Mouse (Mus musculus) c-Kit-negative CD71-positive TER-119-positive erythroid progenitor cells, embryonic 14.5 days (primary cell): ENCODE data around the gene Wdr6.

Experiments
- DNase-seq: peaks from one replicate; pipeline ENCODE4 v3.0.0-alpha.2; 2013; ENCODE audit warnings: low read depth, low spot score

The Wdr6 gene

DNA sequence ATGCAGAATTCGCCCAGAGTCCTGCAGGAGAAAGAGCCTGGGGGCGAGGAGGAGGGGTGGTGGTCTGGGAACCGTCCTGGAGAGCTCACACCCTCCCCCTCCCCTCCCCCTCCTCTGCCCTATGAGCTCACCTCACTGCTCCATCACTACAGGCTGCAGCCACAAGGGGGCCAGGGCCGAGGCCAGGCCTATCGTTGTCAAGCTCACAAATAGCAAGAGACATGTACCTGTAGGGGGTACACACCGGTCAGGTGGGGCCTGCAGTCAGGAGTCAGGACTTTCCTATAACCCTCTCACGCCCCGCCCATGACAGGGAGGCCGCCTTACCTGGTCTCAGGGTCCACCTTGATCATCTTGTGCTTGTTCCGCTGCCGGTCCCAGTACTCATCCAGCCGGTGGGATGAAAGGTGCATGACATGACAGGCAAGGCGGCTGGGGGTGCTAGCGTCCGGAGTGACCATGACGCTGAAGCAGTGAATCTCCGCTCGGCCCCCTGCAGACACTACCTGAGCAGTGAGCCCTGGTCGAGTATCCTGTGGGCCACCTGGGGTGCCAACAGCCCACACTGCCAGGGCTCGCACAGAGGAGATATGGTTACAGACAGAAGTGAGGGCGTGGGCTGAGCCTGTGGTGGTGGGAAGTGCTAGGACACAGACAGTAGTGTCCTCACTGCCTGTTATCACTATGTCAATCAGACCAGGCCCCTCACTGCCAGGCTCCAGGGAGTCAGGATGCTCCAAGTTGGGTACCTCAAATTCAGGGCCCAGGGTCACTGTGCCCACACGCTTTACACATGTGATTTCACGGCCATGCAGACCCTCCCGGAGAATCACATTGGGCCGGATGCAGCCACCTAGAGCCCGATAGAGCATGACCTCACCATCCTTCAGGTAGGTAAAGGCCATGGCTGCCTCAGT, 4.5 kb downstream of the Wdr6 start:
- no peak for DNase-seq

GRCm38 (mm10) chr9:108572321-108572720, 6.2 kb downstream of the Wdr6 start:
- DNase-seq: no peak

- no peak for DNase-seq
Observed at GRCm38 (mm10) chr9:108571401-108571973, 7.1 kb downstream of the Wdr6 start.

DNA sequence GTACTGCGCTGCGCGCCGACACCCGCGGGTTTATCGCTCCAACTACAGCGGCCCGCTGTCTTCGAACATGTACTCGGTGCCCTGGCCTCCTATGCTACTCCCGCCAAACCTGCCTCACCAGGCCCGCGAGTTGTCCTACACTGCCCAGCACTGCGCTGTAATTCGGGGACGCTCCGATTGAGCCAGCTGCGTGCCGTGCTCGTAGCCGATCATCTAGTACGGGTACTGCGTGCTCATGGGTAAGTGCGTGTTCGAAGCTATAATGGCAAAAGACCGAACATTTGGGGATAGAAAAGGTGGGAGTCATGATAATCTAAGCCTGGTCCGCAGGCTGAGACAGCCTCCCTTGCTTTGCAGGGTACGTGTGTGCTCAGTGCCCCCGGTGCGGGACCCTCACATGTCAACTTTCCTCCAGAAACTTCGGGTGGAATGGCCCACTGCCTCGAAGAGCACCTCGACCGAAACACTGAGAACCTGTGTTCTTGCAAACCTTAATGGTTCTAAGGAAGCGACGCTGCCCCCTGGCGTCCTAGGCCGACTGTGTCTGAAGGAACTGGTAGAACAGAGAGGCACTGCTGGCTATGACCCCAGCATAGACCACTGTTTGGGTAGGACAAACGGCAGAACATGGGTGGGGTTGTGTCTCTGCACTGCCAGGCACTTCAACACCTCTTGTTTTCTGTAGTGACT, 8.2 kb downstream of the Wdr6 start:
- peak; percentile 65 for DNase-seq

- peak; percentile 78 for DNase-seq
Observed at GRCm38 (mm10) chr9:108569381-108570206, 8.9 kb downstream of the Wdr6 start, which contains the start of gene Dalrd3. Gene Dalrd3 (plus strand): TSS chr9:108569886.

DNA sequence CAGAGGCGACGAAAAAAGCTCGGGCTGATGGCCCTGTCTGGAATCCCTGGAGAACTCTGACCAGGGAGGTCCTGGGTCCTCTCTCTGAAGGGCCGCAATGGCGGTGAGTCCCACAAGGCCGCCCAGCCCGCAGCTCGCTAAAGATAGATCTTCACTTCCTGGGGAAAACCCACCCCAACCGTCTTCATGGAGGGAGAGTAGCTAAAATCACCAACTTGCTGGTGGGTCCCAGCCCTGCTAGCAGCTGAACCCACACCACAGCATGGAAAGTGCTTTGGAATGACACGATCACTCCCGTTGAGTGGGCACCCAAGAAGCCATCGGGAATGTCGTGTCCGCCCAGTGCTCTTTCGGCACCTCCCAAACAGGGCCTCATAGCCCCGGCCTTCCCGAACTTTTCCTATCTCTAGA, 10.0 kb downstream of the Wdr6 start:
- DNase-seq: no peak

DNA sequence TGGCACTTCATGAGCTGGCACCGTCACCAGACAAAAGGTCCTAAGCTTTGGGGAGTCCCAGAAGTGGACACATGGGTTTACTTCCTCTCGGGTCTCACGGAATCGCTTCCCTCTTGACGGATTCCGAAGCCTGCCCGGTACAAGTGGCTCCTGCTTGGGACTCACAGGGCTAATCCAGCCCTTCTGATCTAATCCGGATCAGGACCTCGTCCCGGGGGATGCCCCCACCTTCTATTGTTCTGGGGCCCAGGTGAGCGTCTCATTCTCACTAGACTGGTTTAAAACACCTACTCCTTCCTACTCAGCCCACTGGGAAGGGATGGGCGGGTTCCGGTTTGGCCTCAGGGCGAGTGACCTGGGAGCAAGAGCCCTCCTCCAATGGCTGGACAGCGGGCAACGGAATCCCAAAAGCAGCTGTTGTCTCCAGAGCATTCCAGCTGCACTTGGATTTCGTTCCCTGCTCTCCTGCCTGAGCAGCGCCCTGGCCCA, 10.6 kb downstream of the Wdr6 start:
- DNase-seq: no peak

DNA sequence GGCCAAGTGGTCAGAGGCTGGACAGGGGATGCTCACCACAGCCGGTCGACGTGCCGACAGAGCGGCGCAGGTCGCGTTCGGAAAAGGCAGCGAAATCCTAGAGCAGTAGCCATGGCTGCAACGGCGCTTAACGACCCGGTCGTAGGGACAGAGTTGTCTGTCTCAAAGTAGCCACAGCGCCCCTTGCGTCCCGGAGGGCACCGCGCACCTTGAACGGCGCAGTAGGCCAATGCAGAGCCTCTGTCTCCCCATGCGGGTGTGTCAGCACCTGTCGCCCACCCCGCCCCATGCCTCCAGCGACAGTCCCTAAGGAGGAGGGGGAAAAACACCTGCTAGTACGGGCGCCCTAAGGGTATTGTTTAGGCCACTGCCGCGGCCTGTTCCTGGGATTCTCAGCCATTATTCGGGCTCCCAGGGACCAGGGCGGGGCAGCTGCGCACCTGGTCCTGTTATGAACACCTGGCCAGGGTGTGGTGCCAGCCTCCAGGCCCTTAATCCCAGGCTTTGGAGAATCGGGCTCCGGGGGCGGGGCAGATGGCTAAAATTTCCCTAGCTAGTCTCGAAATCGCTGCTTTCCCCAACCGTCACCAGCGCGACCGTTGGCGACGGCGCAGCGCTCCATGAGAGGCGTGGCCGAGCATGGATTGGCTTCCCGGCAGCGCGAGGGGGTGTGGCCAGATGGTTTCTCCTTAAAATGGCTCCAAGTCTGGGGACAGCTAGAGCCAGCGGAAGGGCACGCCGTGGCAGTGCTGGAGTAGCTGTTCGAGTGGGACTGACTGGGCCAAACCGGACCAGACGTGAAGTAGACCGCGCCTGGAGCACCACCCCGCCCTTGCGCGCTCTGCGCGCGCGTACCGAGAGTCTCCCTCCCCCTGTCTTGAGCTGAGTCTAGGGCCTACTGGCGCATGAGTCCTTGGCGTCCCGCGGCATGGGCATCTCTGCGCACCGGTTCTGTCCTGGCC, 11.4 kb downstream of the Wdr6 start, which contains the start of gene Ndufaf3:
TSS of gene Ndufaf3 (minus strand) at position 620 of the 962 bp plus-strand sequence.
- DNase-seq: peak; percentile 88

DNA sequence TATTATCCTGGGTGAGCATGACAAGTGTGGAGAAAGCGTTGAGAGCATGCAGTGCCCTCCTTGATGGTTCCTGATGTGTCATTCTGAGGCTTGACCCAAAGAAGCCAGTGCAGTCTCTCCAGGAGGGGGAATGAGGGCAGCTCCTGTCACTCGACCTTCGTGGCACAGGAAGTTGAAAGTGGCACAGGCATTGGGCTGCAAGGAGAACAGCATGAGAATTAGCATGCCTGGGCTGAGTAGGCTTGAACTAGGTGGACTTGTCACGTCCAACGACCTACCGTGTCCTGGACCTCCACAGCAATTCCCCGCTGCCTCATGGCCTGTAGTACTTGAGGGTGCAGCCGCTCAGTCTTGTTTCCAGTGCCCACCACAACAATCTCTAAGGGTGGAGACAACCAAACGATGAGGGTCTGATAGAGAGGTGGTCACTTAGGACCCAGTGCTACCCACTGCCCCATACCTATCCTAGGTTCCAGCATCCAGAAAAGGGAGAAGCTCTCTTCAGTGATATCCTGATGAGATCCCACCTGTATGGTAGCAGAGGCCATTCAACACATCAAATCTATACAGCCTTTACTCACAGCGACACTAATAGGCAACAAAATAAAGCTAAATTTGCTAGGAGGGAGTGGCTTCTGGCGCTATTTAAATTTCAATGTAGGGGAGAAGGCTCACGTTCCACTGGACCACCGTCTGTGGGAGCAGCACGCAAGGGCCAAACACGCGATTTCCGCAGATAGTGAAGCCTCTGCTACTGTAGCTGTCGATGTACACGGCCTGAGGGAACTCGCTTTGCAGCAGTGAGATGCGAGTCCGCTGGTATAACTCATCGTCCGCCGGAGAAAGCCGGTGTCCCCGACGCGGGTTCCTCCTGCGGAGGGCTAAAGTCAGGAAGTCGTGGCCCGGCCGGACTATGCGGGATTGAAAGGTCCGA, 12.4 kb downstream of the Wdr6 start:
- no peak for DNase-seq

DNA sequence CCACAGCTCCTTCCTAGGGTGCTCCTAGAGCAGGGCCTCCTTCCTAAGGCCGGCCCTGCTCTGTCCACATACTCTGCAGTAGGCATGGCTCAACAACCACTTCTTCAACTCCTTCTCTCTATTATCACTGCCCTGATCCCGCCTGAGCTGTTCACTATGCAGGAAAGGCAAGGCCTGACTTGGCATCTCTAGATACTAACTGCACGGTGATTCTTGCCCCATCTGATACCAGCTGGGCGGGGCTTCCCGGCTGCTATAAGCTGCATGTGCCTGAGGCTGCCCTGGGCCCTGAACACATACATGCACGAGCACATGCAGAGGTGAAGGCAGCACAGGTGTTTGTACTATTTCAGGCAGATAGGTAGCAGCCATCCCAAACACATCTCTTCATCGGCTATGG, 14.4 kb downstream of the Wdr6 start:
- DNase-seq: no peak

DNA sequence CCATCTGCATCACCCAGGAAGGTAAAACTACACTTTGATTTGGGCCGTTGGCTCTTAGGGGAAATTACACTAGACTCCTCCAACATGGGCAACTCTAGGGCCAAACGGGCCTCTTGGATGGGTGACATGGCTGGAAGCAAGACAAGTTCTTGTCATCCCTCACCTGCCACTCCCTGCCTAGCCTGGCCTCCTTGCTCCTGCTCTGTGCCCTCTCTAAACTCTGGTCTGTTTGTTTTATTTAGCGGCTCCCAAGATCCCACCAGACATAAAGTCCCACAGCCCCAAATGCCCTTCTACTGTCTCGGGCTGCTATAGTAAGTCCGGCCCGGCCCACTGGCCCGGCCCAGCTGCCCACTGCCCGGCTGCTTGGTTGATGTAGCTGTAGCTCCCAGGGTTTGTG, 14.9 kb downstream of the Wdr6 start:
- no peak for DNase-seq

DNA sequence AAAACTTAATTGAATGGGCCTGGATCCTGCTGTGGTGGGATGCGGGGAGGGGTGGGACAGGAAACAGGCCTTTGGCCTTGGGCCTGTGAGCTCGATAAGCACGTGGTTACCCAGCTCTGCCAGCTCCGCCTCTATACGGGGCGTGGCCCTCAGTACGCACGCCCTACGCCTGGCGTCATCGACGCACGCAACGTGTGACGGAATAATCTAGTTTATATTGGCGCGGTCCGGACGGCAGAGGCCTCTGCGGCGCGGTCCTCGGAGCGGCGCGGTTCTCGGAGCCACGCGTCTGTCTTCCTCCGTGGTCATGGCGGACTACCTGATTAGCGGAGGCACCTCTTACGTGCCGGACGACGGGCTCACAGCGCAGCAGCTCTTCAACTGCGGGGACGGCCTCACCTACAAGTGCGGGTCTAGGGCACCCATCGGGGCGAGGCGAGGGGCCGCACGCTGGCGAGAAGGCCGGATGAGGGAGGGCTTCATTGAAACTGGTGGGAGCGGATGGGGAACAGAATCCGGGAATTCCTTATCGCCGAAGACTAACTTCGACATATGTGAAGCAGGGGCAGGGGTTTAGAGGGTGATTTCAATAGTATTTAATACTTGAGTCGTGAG, 18.2 kb downstream of the Wdr6 start, which contains the start of gene Impdh2:
TSS of gene Impdh2 (plus strand) at position 60 of the 615 bp plus-strand sequence.
- DNase-seq: peak; percentile 94

DNA sequence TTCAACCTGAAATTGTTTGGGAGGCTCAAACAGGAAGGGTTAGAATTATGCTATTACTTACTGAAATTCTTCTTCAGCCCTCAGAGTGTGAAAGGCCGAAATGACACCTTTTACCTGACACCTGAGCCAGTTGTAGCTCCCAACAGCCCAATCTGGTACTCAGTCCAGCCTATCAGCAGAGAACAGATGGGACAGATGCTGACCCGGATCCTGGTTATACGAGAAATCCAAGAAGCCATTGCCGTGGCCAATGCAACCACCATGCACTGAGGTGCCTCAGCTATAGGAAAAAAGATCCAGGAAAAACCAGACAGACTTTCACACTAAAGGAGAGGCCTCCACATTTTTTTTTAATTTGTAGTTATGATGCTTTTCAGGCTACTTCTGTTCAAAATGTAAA, 19.4 kb downstream of the Wdr6 start:
- no peak for DNase-seq

DNA sequence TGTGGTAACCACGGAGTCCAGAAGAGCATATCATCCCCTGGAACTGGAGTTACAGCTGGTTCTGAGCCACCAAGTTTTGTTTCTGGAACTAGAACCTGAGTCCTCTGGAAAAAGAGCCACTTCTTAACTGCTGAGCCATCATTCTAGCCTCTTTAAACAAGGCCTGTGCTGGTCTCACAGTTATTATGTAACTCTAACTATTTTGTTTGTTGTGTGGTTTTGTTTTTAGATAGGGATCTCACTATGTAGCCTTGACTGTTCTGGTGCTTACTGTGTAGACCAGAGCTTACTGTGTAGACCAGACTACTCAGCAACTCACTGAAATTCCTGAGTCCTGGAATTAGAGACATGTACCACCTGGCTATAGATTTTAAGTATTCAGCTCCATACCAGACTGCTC, 31.7 kb downstream of the Wdr6 start:
- DNase-seq: no peak

DNA sequence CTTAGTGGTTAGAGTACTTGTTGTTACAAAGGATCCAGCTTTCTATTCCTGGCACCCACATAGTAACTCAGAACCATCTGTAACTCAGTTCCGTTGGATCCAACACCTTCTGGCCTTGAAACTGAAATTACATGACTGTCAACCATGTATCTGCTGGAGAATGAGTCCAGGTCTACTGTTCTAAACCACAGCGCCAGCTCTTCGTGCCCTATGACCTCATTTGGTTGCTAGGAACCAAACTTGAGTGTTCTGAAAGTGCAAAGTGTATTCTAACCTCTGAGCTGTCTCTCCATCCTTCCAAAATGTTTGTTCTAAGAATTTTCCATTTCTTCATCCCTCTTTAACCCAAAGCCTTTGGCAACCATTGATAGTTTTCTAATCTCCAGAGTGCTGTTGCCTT, 32.6 kb downstream of the Wdr6 start:
- DNase-seq: no peak

GRCm38 (mm10) chr9:108540846-108541245, 37.7 kb downstream of the Wdr6 start:
- DNase-seq: no peak

DNA sequence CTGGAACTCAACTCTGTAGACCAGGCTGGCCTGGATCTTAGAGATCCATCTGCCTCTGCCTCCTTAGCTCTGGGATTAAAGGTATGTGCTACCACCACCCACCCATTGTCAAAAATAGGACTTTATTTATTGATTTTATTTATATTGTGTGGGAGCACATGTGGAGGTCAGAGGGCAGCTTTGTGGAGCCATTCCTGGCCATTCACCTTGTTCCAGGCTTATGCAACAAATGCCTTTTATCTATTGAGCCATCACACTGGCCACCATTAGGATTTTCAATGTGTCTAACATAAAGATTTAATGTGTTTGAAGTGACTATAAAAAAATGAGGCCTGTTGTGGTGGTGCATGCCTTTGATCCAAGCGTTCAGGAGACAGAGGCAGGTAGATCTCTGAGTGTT, 47.0 kb downstream of the Wdr6 start:
- DNase-seq: no peak

DNA sequence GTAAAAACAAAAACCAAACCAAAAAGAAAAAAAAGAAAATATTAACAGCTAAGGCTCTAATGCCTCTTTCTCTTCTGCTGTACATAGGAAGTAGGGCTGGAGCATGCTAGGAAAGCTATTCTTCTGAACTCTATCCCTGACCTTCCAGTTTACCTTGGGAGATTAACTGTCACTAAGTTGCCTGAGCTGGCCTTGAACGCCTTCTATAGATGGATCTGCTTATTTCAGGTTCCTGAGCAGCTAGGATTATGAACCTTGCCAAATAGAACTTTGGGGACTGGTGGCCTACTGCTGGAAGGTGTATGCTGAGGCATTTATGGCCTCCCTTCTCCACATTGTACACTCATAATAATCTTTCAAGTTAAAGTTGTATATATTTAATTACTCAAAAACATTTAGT, 47.6 kb downstream of the Wdr6 start:
- no peak for DNase-seq

DNA sequence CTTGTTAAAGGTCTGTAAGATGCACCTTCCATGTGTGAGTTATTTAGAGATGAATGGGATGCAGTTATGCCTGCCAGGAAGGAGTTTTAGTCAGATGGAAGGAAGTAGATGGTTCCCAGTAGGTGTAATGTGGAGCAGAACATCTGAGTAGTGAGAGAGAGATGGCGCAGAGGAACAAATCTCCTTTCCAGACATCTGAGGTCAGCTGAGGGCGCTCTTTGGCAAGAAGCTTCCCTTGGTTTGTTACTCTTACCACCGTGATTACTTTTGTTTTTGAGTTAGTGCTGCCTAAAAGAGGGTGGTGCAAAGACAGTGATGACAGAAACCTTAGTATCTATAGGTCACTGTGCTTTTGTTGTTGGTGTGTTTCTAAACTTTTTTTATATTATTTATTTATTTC, 53.1 kb downstream of the Wdr6 start:
- DNase-seq: no peak
